Mouse (Mus musculus) MEL (cell line): Measurements from ENCODE around the gene Vps37b. TPM values are rescaled to one million over a fixed set of nuclear protein-coding genes. Genes with fewer than 3 reads are reported as not detected.

Experiments used
- DNase-seq: peaks from one replicate; pipeline ENCODE4 v3.0.0; 2011; ENCODE audit warnings: low read depth, low spot score
- H3K27ac ChIP-seq: 2 replicates; pipeline ENCODE4 v1.5.1; 2012; ENCODE audit warnings: low read depth, mild to moderate bottlenecking, control low read depth, low read length, moderate library complexity; ENCODE audit not compliant: control insufficient read depth
- H3K27me3 ChIP-seq, 2 experiments: fragments of 150-350 bp in 1 of 2; sonication (generic) in 1 of 2; 2 replicates each; pipeline ENCODE4 v1.6.1; 2012; ENCODE audit warnings: low read length in 2 of 2, mild to moderate bottlenecking in 2 of 2, improper control_type of control experiment in 1 of 2, moderate library complexity in 1 of 2; ENCODE audit not compliant: insufficient read depth in 2 of 2, control insufficient read depth in 1 of 2
- H3K36me3 ChIP-seq, 2 experiments: 2 replicates each; pipeline ENCODE4 v1.6.1; 2012 to 2014; ENCODE audit warnings: low read length in 2 of 2, improper control_type of control experiment in 1 of 2, inconsistent platforms in 1 of 2, mild to moderate bottlenecking in 1 of 2; ENCODE audit not compliant: insufficient read depth in 2 of 2, control insufficient read depth in 1 of 2
- H3K4me1 ChIP-seq, 2 experiments: fragments of 150-350 bp in 1 of 2; sonication (generic) in 1 of 2; 2 replicates each; pipeline ENCODE4 v1.6.1; 2012; ENCODE audit warnings: low read length in 2 of 2, improper control_type of control experiment in 1 of 2, mild to moderate bottlenecking in 1 of 2; ENCODE audit not compliant: insufficient read depth in 2 of 2, control insufficient read depth in 1 of 2
- H3K4me3 ChIP-seq, 2 experiments: fragments of 150-350 bp in 1 of 2; sonication (generic) in 1 of 2; 2 replicates each; pipeline ENCODE4 v1.5.1; 2012; ENCODE audit warnings: low read depth in 2 of 2, low read length in 2 of 2, mild to moderate bottlenecking in 2 of 2, moderate library complexity in 2 of 2, control low read depth in 1 of 2, improper control_type of control experiment in 1 of 2; ENCODE audit not compliant: control insufficient read depth in 1 of 2, insufficient read depth in 1 of 2
- H3K79me2 ChIP-seq: 2 replicates; pipeline ENCODE4 v1.6.1; 2012; ENCODE audit warnings: mild to moderate bottlenecking, low read length, moderate library complexity; ENCODE audit not compliant: control insufficient read depth, poor library complexity, insufficient read depth
- H3K9ac ChIP-seq: 2 replicates; pipeline ENCODE4 v1.6.1; 2012; ENCODE audit warnings: low read depth, mild to moderate bottlenecking, control low read depth, low read length, moderate library complexity; ENCODE audit not compliant: control insufficient read depth, poor library complexity, severe bottlenecking
- H3K9me3 ChIP-seq: fragments of 150-350 bp; sonication (generic); replicated peaks from 2 replicates; pipeline ENCODE4 v1.6.1; 2012; ENCODE audit warnings: mild to moderate bottlenecking, low read length, improper control_type of control experiment, moderate library complexity; ENCODE audit not compliant: insufficient read depth
- CHD1 ChIP-seq: IDR thresholded peaks from 2 replicates; pipeline ENCODE4 v1.6.1; 2012; ENCODE audit warnings: low read depth, mild to moderate bottlenecking, inconsistent platforms, low read length, improper control_type of control experiment
- CTCF ChIP-seq, 3 experiments: IDR thresholded peaks in 2 of 3; conservative IDR thresholded peaks in 1 of 3; 2 replicates each; pipeline ENCODE4 v1.5.1; 2011 to 2012; ENCODE audit warnings: low read length in 3 of 3, low read depth in 2 of 3, mild to moderate bottlenecking in 2 of 3, improper control_type of control experiment in 1 of 3, inconsistent platforms in 1 of 3, mixed read lengths in 1 of 3, moderate library complexity in 1 of 3; ENCODE audit not compliant: control insufficient read depth in 1 of 3, insufficient read depth in 1 of 3, poor library complexity in 1 of 3, severe bottlenecking in 1 of 3
- E2F4 ChIP-seq: IDR thresholded peaks from 2 replicates; pipeline ENCODE4 v1.6.1; 2011; ENCODE audit warnings: low read depth, low read length, improper control_type of control experiment, borderline replicate concordance
- ELF1 ChIP-seq: IDR thresholded peaks from 2 replicates; pipeline ENCODE4 v1.6.1; 2014; ENCODE audit warnings: low read depth, mild to moderate bottlenecking, inconsistent platforms, low read length, improper control_type of control experiment, moderate library complexity
- EP300 ChIP-seq, 2 experiments: IDR thresholded peaks; 2 replicates each; pipeline ENCODE4 v1.6.1; 2011; ENCODE audit warnings: improper control_type of control experiment in 2 of 2, low read length in 2 of 2, low read depth in 1 of 2, mild to moderate bottlenecking in 1 of 2
- ETS1 ChIP-seq: IDR thresholded peaks from 2 replicates; pipeline ENCODE4 v1.6.1; 2012; ENCODE audit warnings: low read depth, mild to moderate bottlenecking, inconsistent platforms, low read length, improper control_type of control experiment, moderate library complexity
- GABPA ChIP-seq: IDR thresholded peaks from 2 replicates; pipeline ENCODE4 v1.6.1; 2012; ENCODE audit warnings: low read depth, mild to moderate bottlenecking, inconsistent platforms, low read length, improper control_type of control experiment, moderate library complexity
- JUND ChIP-seq: IDR thresholded peaks from 2 replicates; pipeline ENCODE4 v1.6.1; 2011; ENCODE audit warnings: low read depth, mild to moderate bottlenecking, improper control_type of control experiment, low read length
- MAZ ChIP-seq: IDR thresholded peaks from 2 replicates; pipeline ENCODE4 v1.6.1; 2012; ENCODE audit warnings: low read depth, mild to moderate bottlenecking, inconsistent platforms, low read length, improper control_type of control experiment
- MEF2A ChIP-seq: IDR thresholded peaks from 2 replicates; pipeline ENCODE4 v1.6.1; 2014; ENCODE audit warnings: low read depth, mild to moderate bottlenecking, inconsistent platforms, low read length, improper control_type of control experiment; ENCODE audit not compliant: poor library complexity, insufficient replicate concordance, severe bottlenecking; ENCODE audit errors: extremely low read depth
- MXI1 ChIP-seq: IDR thresholded peaks from 2 replicates; pipeline ENCODE4 v1.6.1; 2011; ENCODE audit warnings: mild to moderate bottlenecking, low read depth, low read length, improper control_type of control experiment
- POLR2AphosphoS5 ChIP-seq: IDR thresholded peaks from 2 replicates; pipeline ENCODE4 v1.6.1; 2012; ENCODE audit warnings: low read depth, borderline replicate concordance, mild to moderate bottlenecking, inconsistent platforms, low read length, moderate library complexity, mixed read lengths
- RAD21 ChIP-seq: IDR thresholded peaks from 2 replicates; pipeline ENCODE4 v1.6.1; 2011; ENCODE audit warnings: mild to moderate bottlenecking, low read depth, low read length, improper control_type of control experiment
- RCOR1 ChIP-seq: IDR thresholded peaks from 2 replicates; pipeline ENCODE4 v1.6.1; 2012; ENCODE audit warnings: low read depth, mild to moderate bottlenecking, inconsistent platforms, low read length, improper control_type of control experiment
- TAL1 ChIP-seq: IDR thresholded peaks from 2 replicates; pipeline ENCODE4 v1.6.1; 2012; ENCODE audit warnings: mild to moderate bottlenecking, inconsistent platforms, low read length, moderate library complexity, mixed read lengths
- TBP ChIP-seq: IDR thresholded peaks from 2 replicates; pipeline ENCODE4 v1.8.0; 2011; ENCODE audit warnings: low read depth, low read length, improper control_type of control experiment
- USF2 ChIP-seq, 2 experiments: IDR thresholded peaks; 2 replicates each; pipeline ENCODE4 v1.6.1; 2011 to 2012; ENCODE audit warnings: improper control_type of control experiment in 2 of 2, low read length in 2 of 2, borderline replicate concordance in 1 of 2, inconsistent platforms in 1 of 2, low read depth in 1 of 2, mild to moderate bottlenecking in 1 of 2; ENCODE audit not compliant: insufficient read depth in 1 of 2
- polyA plus RNA-seq, 2 experiments: library from polyadenylated mRNA; stranded (reverse) in 1 of 2; unstranded in 1 of 2; fragments of >175 nt in 1 of 2; fragments of >200 nt in 1 of 2; gene quantifications; 2 replicates each; pipeline versions ENCODE4 v1.2.1 to v1.2.4; 2012; ENCODE audit warnings: low replicate concordance in 2 of 2, low read depth in 1 of 2; ENCODE audit not compliant: insufficient read length in 2 of 2, insufficient read depth in 1 of 2, missing spikeins in 1 of 2
- total RNA-seq: library from RNA; depleted of rRNA; stranded (reverse); fragments of 300-350 nt; gene quantifications from 2 replicates; pipeline ENCODE4 v1.2.3, GENCODE M21; 2012

Gene Vps37b
- total and polyA plus RNA-seq, 3 experiments: 28.6 to 66.0 TPM; not detected in 1

DNA sequence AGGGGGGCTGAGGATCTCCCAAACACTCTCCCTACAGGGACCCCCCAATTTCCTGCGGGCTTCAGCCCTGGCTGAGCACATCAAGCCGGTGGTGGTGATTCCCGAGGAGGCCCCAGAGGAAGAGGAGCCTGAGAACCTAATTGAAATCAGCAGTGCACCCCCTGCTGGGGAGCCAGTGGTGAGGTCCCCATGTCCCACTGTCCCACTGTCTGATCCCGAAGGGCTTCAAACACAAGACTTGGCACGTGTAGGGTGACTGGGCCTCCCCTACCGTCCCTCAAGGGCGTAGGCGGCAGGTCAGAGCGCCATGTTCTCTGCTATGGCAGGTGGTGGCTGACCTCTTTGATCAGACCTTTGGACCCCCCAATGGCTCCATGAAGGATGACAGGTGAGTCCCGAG, 35.9 kb downstream of the Vps37b start:
- no peaks in the 10 kb centered on the region for H3K27me3 ChIP-seq
- H3K9ac ChIP-seq: no peak overlapping the region
- no peak for DNase-seq
- no peak overlapping the region for H3K27ac ChIP-seq
- H3K79me2 ChIP-seq: no peaks in the 10 kb centered on the region
- no peaks in the 10 kb centered on the region for H3K36me3 ChIP-seq
- no peak overlapping the region for H3K4me3 ChIP-seq
- no peaks in the 10 kb centered on the region for H3K9me3 ChIP-seq
- no peaks in the 10 kb centered on the region for H3K4me1 ChIP-seq
- TF ChIP-seq CTCF (IDR thresholded peaks at IDR 0.05 in 2 of 3, conservative IDR thresholded peaks at IDR 0.05 in 1 of 3; ENCODE audit: control insufficient read depth in 1 of 3, insufficient read depth in 1 of 3, low read depth in 2 of 3, low read length in 3 of 3, poor library complexity in 1 of 3, severe bottlenecking in 1 of 3): peak; percentile 7 to 33 (median 23); a peak in 3 of 6 replicates
- TF ChIP-seq TBP: no peak

DNA sequence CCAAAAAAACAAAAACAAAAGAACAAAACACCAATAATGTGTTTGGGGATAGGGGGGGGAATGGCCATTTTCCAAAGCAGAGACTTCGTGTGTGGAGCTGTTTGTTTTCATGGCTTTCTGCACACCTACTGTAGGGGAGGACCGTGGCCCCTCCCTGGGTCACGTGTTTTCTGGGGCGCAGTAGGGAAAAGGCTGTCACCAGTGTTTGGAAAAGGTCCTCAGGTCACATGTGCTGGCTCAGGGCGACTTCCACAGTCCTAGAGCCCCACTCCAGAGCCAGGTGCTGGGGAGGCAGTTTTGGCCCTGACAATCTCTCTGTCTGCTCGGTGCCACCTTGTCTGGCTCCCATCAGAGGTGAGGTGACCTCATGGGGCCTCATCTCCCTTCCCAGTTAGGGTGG, 36.7 kb downstream of the Vps37b start:
- Histone ChIP-seq H3K9ac (no peak overlapping the region), H3K27ac (no peak overlapping the region), H3K36me3 (no peaks in the 10 kb centered on the region), H3K4me1 (no peaks in the 10 kb centered on the region), H3K4me3 (no peak overlapping the region), H3K27me3 (no peaks in the 10 kb centered on the region), H3K79me2 (no peaks in the 10 kb centered on the region), H3K9me3 (no peaks in the 10 kb centered on the region)
- TF ChIP-seq CHD1: no peak
- no peak for TF ChIP-seq EP300 (IDR thresholded peaks at IDR 0.05; ENCODE audit: low read depth in 1 of 2, low read length in 2 of 2)
- no peak for TF ChIP-seq ETS1
- TF ChIP-seq POLR2AphosphoS5: no peak
- TF ChIP-seq TAL1: no peak
- TF ChIP-seq RCOR1: no peak
- TF ChIP-seq MEF2A: no peak
- no peak for TF ChIP-seq MXI1
- TF ChIP-seq RAD21: no peak
- TF ChIP-seq E2F4: no peak
- no peak for DNase-seq

DNA sequence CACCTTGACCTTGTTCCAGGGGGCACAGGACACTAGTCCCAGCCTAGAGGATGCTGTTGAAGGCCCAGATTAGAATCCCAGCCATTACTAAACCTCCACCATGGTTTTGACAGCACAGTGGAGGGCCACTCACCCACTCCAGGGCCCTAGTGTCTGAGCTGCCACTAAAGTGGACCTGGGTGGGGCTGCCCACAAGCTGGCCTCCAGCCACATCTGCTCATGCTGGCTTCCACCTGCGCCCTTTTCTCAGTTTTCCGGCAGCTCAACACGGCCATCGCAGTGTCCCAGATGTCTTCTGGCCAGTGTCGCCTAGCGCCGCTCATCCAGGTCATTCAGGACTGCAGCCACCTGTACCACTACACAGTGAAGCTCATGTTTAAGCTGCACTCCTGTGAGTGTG, 37.6 kb downstream of the Vps37b start:
- Histone ChIP-seq H3K36me3 (no peaks in the 10 kb centered on the region), H3K9ac (no peak overlapping the region), H3K4me3 (no peak overlapping the region), H3K4me1 (no peaks in the 10 kb centered on the region), H3K27ac (no peak overlapping the region), H3K27me3 (no peaks in the 10 kb centered on the region), H3K9me3 (no peaks in the 10 kb centered on the region), H3K79me2 (no peaks in the 10 kb centered on the region)
- DNase-seq: no peak
- no peak for TF ChIP-seq MEF2A
- no peak for TF ChIP-seq GABPA
- TF ChIP-seq MAZ: no peak
- no peak for TF ChIP-seq JUND
- no peak for TF ChIP-seq USF2 (IDR thresholded peaks at IDR 0.05; ENCODE audit: borderline replicate concordance in 1 of 2, insufficient read depth in 1 of 2, low read depth in 1 of 2, low read length in 2 of 2)
- TF ChIP-seq ELF1: no peak
